Mouse (Mus musculus): Measurements from ENCODE around the gene Slc35f6. TPM values are rescaled to one million over a fixed set of nuclear protein-coding genes. Genes with fewer than 3 reads are reported as not detected.
"Not testable (repeated sequence)": the region's sequence is repeated elsewhere in the genome, so short reads cannot be mapped to it uniquely, and the experiment has no call there.

The Slc35f6 gene
- polyA plus RNA-seq, 1 experiment from 2014 or later: 32.8 TPM

GRCm38 (mm10) chr5:30678722-30679296 lies 31.1 kb downstream of the Slc35f6 start:
- WGBS: 98% methylated on average over 4 of the region's 4 CpGs

GRCm38 (mm10) chr5:30679593-30679992 lies 31.9 kb downstream of the Slc35f6 start:
- H3K9me3 ChIP-seq (replicated peaks): no peaks in the 10 kb centered on the region
- H3K36me3 ChIP-seq: no peaks in the 10 kb centered on the region
- H3K4me2 ChIP-seq: no peak overlapping the region
- WGBS: 91% methylated on average over 5 of the region's 5 CpGs
- H3K4me3 ChIP-seq (replicated peaks): no peak overlapping the region
- H3K9ac ChIP-seq (replicated peaks): no peak overlapping the region
- H3K4me1 ChIP-seq: no peaks in the 10 kb centered on the region
- H3K27ac ChIP-seq (replicated peaks): no peak overlapping the region
- ATAC-seq (ENCODE audit: low FRiP score): no peak
- H3K27me3 ChIP-seq (replicated peaks): no peaks in the 10 kb centered on the region

More at GRCm38 (mm10) chr5:30678722-30679296, 31.1 kb downstream of the Slc35f6 start:
- no peaks in the 10 kb centered on the region for H3K27me3 ChIP-seq (replicated peaks)
- H3K4me3 ChIP-seq (replicated peaks): no peak overlapping the region
- H3K27ac ChIP-seq (replicated peaks): no peak overlapping the region
- no peak for ATAC-seq (ENCODE audit: low FRiP score)
- H3K9ac ChIP-seq (replicated peaks): no peak overlapping the region
- H3K36me3 ChIP-seq: no peaks in the 10 kb centered on the region
- H3K4me1 ChIP-seq: no peaks in the 10 kb centered on the region
- H3K9me3 ChIP-seq (replicated peaks): no peaks in the 10 kb centered on the region
- H3K4me2 ChIP-seq: no peak overlapping the region

DNA sequence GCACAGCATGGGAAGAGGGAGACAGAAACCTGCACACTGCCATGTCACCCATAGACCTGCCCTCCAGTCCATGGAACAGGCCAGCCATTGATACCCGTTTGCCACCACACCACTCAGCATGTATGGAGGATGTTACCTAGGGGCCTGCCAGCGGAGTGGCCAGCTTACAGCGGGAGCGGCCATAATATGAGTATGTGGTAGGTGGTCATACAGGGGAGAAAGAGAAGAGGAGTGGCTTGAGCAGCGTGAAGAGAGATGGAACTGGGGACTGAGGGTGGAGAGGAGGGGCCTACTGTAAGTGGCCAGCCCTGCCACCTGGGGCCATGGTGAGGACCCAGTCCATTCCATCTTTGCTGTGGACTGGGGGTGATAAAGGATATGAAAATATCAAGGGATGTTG lies 34.2 kb downstream of the Slc35f6 start:
- 89% methylated on average over 5 of the region's 5 CpGs for WGBS

DNA sequence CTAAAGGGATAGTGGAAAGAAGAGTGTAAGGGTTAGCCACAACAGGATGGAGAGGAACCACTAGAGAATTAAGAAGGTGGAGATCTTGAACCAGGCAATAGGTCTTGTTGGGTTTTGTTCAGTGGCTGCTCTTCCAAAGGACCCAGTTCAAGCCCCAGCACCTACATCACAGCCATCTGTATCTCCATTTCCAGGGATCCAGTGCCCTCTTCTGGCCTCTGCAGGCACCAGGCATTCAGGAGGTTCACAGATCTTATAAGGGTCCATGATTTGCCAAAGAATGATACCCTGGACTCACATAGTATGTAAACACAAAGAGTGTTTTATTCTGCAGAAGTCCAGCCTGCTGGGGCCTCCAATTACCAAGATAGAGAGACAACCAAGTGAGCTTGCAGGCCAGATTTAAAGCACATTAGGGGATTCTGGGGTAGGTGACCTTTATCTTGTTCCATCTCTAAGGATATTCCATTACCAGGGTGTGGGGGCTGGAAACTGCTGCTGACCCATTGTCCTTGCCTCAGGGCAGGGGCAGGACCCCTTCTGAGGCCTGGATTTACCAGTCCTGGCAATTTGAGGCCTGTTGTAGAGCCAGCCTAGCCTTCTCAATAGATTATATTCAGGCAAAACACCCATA lies 35.4 kb downstream of the Slc35f6 start:
- no peaks in the 10 kb centered on the region for H3K4me1 ChIP-seq
- no peak overlapping the region for H3K4me2 ChIP-seq
- ATAC-seq (ENCODE audit: low FRiP score): no peak
- H3K9ac ChIP-seq (replicated peaks): no peak overlapping the region
- H3K4me3 ChIP-seq (replicated peaks): no peak overlapping the region
- H3K9me3 ChIP-seq (replicated peaks): no peaks in the 10 kb centered on the region
- H3K27ac ChIP-seq (replicated peaks): no peak overlapping the region
- H3K27me3 ChIP-seq (replicated peaks): no peaks in the 10 kb centered on the region
- H3K36me3 ChIP-seq: no peaks in the 10 kb centered on the region

More for the DNA sequence above, 34.2 kb downstream of the Slc35f6 start:
- H3K9ac ChIP-seq (replicated peaks): no peak overlapping the region
- H3K4me1 ChIP-seq: no peaks in the 10 kb centered on the region
- no peak overlapping the region for H3K27ac ChIP-seq (replicated peaks)
- H3K27me3 ChIP-seq (replicated peaks): no peaks in the 10 kb centered on the region
- H3K4me2 ChIP-seq: no peak overlapping the region
- no peaks in the 10 kb centered on the region for H3K36me3 ChIP-seq
- no peak for ATAC-seq (ENCODE audit: low FRiP score)
- no peak overlapping the region for H3K4me3 ChIP-seq (replicated peaks)
- no peaks in the 10 kb centered on the region for H3K9me3 ChIP-seq (replicated peaks)

GRCm38 (mm10) chr5:30683993-30684392 lies 36.3 kb downstream of the Slc35f6 start:
- WGBS: 77% methylated on average over 3 of the region's 3 CpGs
- Histone ChIP-seq H3K36me3 (no peaks in the 10 kb centered on the region), H3K27ac (replicated peaks) (no peak overlapping the region), H3K4me3 (replicated peaks) (no peak overlapping the region), H3K9me3 (replicated peaks) (no peaks in the 10 kb centered on the region), H3K4me1 (no peaks in the 10 kb centered on the region), H3K4me2 (no peak overlapping the region), H3K27me3 (replicated peaks) (no peaks in the 10 kb centered on the region), H3K9ac (replicated peaks) (no peak overlapping the region)
- ATAC-seq (ENCODE audit: low FRiP score): no peak

- Histone ChIP-seq H3K4me2 (no peak overlapping the region), H3K9ac (replicated peaks) (no peak overlapping the region), H3K4me1 (no peaks in the 10 kb centered on the region), H3K9me3 (replicated peaks) (no peaks in the 10 kb centered on the region), H3K27me3 (replicated peaks) (no peaks in the 10 kb centered on the region), H3K36me3 (no peaks in the 10 kb centered on the region), H3K4me3 (replicated peaks) (no peak overlapping the region), H3K27ac (replicated peaks) (no peak overlapping the region)
- no peak for ATAC-seq (ENCODE audit: low FRiP score)
- 63% methylated on average over 3 of the region's 3 CpGs for WGBS
These were observed 39.0 kb downstream of the Slc35f6 start for GRCm38 (mm10) chr5:30686781-30687180.

GRCm38 (mm10) chr5:30700361-30701000 lies 52.7 kb downstream of the Slc35f6 start:
- Histone ChIP-seq H3K27ac (replicated peaks) (no peak overlapping the region), H3K4me1 (no peaks in the 10 kb centered on the region), H3K9ac (replicated peaks) (no peak overlapping the region), H3K27me3 (replicated peaks) (no peaks in the 10 kb centered on the region), H3K36me3 (no peaks in the 10 kb centered on the region), H3K9me3 (replicated peaks) (no peaks in the 10 kb centered on the region), H3K4me2 (no peak overlapping the region), H3K4me3 (replicated peaks) (no peak overlapping the region)
- 88% methylated on average over 8 of the region's 8 CpGs for WGBS
- no peak for ATAC-seq (ENCODE audit: low FRiP score)

DNA sequence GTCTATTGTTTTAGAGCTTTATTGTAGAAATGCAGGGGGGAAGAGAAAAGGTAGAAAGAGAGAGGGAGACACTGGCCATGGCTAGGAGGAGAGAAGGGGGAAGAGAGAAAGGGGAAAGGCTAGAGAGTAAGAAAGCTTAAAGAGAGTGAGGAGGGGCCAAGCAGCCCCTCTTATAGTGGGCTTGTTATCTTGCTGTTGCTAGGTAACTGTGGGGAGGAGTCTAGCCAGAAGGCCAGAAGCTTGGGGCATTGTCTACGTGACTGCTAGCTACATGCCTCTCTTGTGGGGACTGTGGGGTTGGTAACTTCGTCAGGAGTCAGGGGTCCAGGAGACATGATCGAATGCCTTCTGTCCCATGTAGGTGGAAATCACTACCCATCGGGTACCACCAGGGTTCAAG lies 53.6 kb downstream of the Slc35f6 start:
- H3K4me1 ChIP-seq; H3K27ac ChIP-seq (replicated peaks); H3K27me3 ChIP-seq (replicated peaks); H3K9me3 ChIP-seq (replicated peaks); ATAC-seq (ENCODE audit: low FRiP score); H3K36me3 ChIP-seq; H3K9ac ChIP-seq (replicated peaks); H3K4me3 ChIP-seq (replicated peaks); H3K4me2 ChIP-seq: not testable (repeated sequence)
- 48% methylated on average over 4 of the region's 4 CpGs for WGBS

DNA sequence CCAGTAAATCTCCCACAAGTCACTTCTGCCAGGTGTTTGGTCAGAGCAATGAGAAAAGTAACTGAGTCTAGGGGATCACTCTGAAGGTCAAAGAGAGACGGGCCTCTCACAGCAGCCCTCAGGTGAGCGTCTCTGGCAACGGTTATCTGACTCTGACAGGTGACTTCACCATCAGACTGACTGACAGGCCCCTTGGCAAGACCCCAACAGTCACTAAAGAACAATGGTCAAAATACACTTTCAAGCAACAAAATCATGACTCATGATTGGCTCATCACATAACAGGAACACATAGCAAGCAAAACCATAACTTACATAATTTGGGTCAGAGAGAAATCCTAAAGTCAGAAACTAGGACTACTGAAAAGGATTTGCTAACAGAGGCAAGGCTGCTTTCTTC lies 54.1 kb downstream of the Slc35f6 start:
- no peak overlapping the region for H3K27ac ChIP-seq (replicated peaks)
- no peaks in the 10 kb centered on the region for H3K9me3 ChIP-seq (replicated peaks)
- no peak overlapping the region for H3K4me3 ChIP-seq (replicated peaks)
- no peak overlapping the region for H3K9ac ChIP-seq (replicated peaks)
- WGBS: 94% methylated on average over 3 of the region's 3 CpGs
- no peak overlapping the region for H3K4me2 ChIP-seq
- no peaks in the 10 kb centered on the region for H3K27me3 ChIP-seq (replicated peaks)
- H3K36me3 ChIP-seq: no peaks in the 10 kb centered on the region
- no peak for ATAC-seq (ENCODE audit: low FRiP score)
- H3K4me1 ChIP-seq: no peaks in the 10 kb centered on the region

Small RNA genes lying within 50 kb of the gene (microRNA-seq; reads per million reads assigned to microRNA genes)
- not detected for gene Mir5625

Other genes starting within 250 kb of the Slc35f6 start
- 7.2 and 7.8 TPM in 2 replicates for gene Otof, start 186.0 kb upstream of the Slc35f6 start, polyA plus RNA-seq (2015; fragmentation: Nextera tagmentation; extraction: Ambion mirVana)
- gene 1700001C02Rik, start 181.9 kb upstream of the Slc35f6 start, polyA plus RNA-seq (2015; fragmentation: Nextera tagmentation; extraction: Ambion mirVana): 0.36 and 0.65 TPM in 2 replicates
- not detected in 2 replicates for gene Cib4, start 102.1 kb upstream of the Slc35f6 start, polyA plus RNA-seq (2015; fragmentation: Nextera tagmentation; extraction: Ambion mirVana)
- gene Kcnk3, start 59.8 kb upstream of the Slc35f6 start, polyA plus RNA-seq (2015; fragmentation: Nextera tagmentation; extraction: Ambion mirVana): 12.5 and 12.9 TPM in 2 replicates
- gene Cenpa, start 18.8 kb downstream of the Slc35f6 start, polyA plus RNA-seq (2015; fragmentation: Nextera tagmentation; extraction: Ambion mirVana): 33.0 and 73.4 TPM in 2 replicates
- 152 and 175 TPM in 2 replicates for gene Dpysl5, start 63.6 kb downstream of the Slc35f6 start, polyA plus RNA-seq (2015; fragmentation: Nextera tagmentation; extraction: Ambion mirVana)
- gene Mapre3, start 166.7 kb downstream of the Slc35f6 start, polyA plus RNA-seq (2015; fragmentation: Nextera tagmentation; extraction: Ambion mirVana): 135 and 164 TPM in 2 replicates
- gene Tmem214, start 220.1 kb downstream of the Slc35f6 start, polyA plus RNA-seq (2015; fragmentation: Nextera tagmentation; extraction: Ambion mirVana): 69.9 and 71.2 TPM in 2 replicates
- 18.9 and 21.1 TPM in 2 replicates for gene Agbl5, start 240.8 kb downstream of the Slc35f6 start, polyA plus RNA-seq (2015; fragmentation: Nextera tagmentation; extraction: Ambion mirVana)

All from neural tube, embryonic 15.5 days (tissue).